Mouse (Mus musculus) G1E (cell line): Measurements from ENCODE around the gene Usp22.

ENCODE experiments used
- CTCF ChIP-seq: IDR thresholded peaks from 2 replicates; pipeline ENCODE4 v1.5.1; 2012; ENCODE audit warnings: low read depth, low read length, inconsistent platforms, mixed read lengths
- GATA1 ChIP-seq: IDR thresholded peaks from 2 replicates; pipeline ENCODE4 v1.6.1; 2012; ENCODE audit warnings: borderline replicate concordance, low read length, inconsistent platforms, mixed read lengths
- GATA2 ChIP-seq: IDR thresholded peaks from 2 replicates; pipeline ENCODE4 v1.6.1; 2012; ENCODE audit warnings: low read depth, low read length, inconsistent platforms, borderline replicate concordance
- POLR2AphosphoS5 ChIP-seq: IDR thresholded peaks from 2 replicates; pipeline ENCODE4 v1.6.1; 2012; ENCODE audit warnings: low read depth, low read length, inconsistent platforms; ENCODE audit not compliant: insufficient replicate concordance

GRCm38 (mm10) chr11:61110113-61110512, 64.7 kb downstream of the Usp22 start:
- TF ChIP-seq CTCF (no peak), GATA1 (no peak), POLR2AphosphoS5 (no peak), GATA2 (no peak)
